Mouse (Mus musculus): ENCODE data around the gene Dazap2.
A peak's percentile ranks its signal among the peaks of the same experiment; 100 is the strongest.
"Not testable (repeated sequence)": the region's sequence is repeated elsewhere in the genome, so short reads cannot be mapped to it uniquely, and the experiment has no call there.

The Dazap2 gene

GRCm38 (mm10) chr15:100612432-100612831, 2.7 kb upstream of the Dazap2 start:
- DNase-seq: no peak

GRCm38 (mm10) chr15:100613584-100613983, 1.6 kb upstream of the Dazap2 start:
- DNase-seq: peak; percentile 76

- DNase-seq: no peak
Observed at GRCm38 (mm10) chr15:100614218-100614995, 742 bp upstream of the Dazap2 start.

- peak; percentile 96 for DNase-seq
Observed at GRCm38 (mm10) chr15:100615825-100616220, 674 bp downstream of the Dazap2 start.

GRCm38 (mm10) chr15:100616221-100616620, 1.1 kb downstream of the Dazap2 start:
- no peak for DNase-seq

GRCm38 (mm10) chr15:100619200-100619599, 4.1 kb downstream of the Dazap2 start:
- no peak for DNase-seq

GRCm38 (mm10) chr15:100621671-100622070, 6.5 kb downstream of the Dazap2 start:
- DNase-seq: not testable (repeated sequence)

- peak; percentile 31 for DNase-seq
Observed at GRCm38 (mm10) chr15:100622164-100622563, 7.0 kb downstream of the Dazap2 start.

GRCm38 (mm10) chr15:100623754-100624153, 8.6 kb downstream of the Dazap2 start:
- DNase-seq: no peak

- DNase-seq: no peak
Observed at GRCm38 (mm10) chr15:100624435-100624834, 9.3 kb downstream of the Dazap2 start.

GRCm38 (mm10) chr15:100627287-100627686, 12.1 kb downstream of the Dazap2 start:
- DNase-seq: no peak

- no peak for DNase-seq
Observed at GRCm38 (mm10) chr15:100627774-100628370, 12.7 kb downstream of the Dazap2 start.

- DNase-seq: no peak
Observed at GRCm38 (mm10) chr15:100628797-100629196, 13.6 kb downstream of the Dazap2 start.

GRCm38 (mm10) chr15:100630126-100630525, 15.0 kb downstream of the Dazap2 start:
- DNase-seq: no peak

- no peak for DNase-seq
Observed at GRCm38 (mm10) chr15:100631454-100632170, 16.5 kb downstream of the Dazap2 start.

GRCm38 (mm10) chr15:100632323-100632722, 17.2 kb downstream of the Dazap2 start:
- no peak for DNase-seq

GRCm38 (mm10) chr15:100633341-100633740, 18.2 kb downstream of the Dazap2 start:
- DNase-seq: no peak

- no peak for DNase-seq
Observed at GRCm38 (mm10) chr15:100635239-100635638, 20.1 kb downstream of the Dazap2 start.

- no peak for DNase-seq
Observed at GRCm38 (mm10) chr15:100635851-100636645, 20.9 kb downstream of the Dazap2 start.

GRCm38 (mm10) chr15:100636700-100637501, 21.8 kb downstream of the Dazap2 start, which contains the start of gene Smagp:
TSS of gene Smagp (minus strand) at chr15:100636940.
- DNase-seq: no peak

GRCm38 (mm10) chr15:100637661-100638060, 22.5 kb downstream of the Dazap2 start:
- no peak for DNase-seq
